Mouse (Mus musculus) right cerebral cortex, postnatal 14 days (tissue): ENCODE data around the gene Fxyd4.

Source experiments
- DNase-seq: peaks from one replicate; pipeline ENCODE4 v3.0.0; 2022

Gene Fxyd4

GRCm38 (mm10) chr6:117916737-117917426, 20.6 kb downstream of the Fxyd4 start:
- peak; percentile 42 for DNase-seq

GRCm38 (mm10) chr6:117916205-117916736, 21.2 kb downstream of the Fxyd4 start:
- DNase-seq: no peak

- DNase-seq: no peak
Observed at GRCm38 (mm10) chr6:117914541-117914940, 23.0 kb downstream of the Fxyd4 start.

GRCm38 (mm10) chr6:117910120-117910661, 27.3 kb downstream of the Fxyd4 start:
- no peak for DNase-seq

GRCm38 (mm10) chr6:117908424-117908900, 29.0 kb downstream of the Fxyd4 start:
- DNase-seq: no peak

DNA sequence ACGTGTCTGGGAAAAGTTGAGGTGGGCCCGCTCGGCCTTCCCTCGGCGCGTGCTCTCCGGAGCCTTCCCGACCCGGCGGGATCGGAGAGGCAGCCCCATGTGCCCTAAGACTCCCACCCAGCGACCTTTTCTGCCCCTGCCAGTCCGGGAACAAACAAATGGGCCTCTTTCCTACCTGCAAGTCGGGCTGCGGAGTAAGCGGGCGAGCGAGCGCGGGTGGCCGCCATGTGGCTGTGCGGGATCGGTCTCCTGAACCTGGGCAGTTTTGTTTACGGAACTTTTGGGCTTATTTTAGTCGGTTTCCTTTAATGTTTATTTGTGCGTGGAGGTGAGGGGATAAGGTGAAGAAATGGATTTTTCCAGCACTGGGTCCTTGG, 29.5 kb downstream of the Fxyd4 start:
- peak; percentile 19 for DNase-seq

DNA sequence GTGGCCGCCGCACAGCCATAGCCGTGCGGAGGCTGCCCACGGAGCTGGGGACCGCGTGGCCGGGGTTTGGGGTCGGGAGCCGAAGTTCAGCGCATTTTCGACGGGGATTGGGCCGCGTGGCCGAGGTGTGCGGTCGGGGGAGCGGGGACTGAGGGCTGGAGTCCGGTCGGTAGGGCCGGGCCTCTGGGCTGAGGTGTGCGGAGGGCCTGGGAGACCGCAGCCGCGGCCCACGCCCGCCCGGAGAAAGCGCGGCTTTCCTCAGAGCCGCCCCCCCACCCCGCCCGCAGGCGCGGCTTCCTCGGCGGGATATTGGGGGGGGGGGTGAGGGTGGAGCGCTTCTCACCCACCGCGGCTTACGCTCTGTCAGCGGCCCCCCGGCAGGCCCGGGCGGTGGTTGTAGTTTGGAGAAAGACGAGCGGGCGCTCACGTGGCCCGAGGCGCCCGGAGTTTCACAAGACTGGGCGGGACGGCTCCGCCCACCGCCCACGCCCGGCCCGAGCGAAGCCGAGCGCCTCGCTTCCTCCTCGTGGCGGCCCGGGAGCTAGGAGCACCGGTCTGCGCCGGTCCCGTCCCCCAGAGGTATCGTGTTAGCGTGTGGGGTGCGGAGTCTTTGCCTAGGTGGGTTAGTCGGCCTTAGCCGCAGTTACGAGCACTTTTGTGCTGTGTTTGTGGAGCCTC, 30.1 kb downstream of the Fxyd4 start:
- peak; percentile 74 for DNase-seq

- DNase-seq: peak; percentile 97
Observed at GRCm38 (mm10) chr6:117906590-117907271, 30.8 kb downstream of the Fxyd4 start.

DNA sequence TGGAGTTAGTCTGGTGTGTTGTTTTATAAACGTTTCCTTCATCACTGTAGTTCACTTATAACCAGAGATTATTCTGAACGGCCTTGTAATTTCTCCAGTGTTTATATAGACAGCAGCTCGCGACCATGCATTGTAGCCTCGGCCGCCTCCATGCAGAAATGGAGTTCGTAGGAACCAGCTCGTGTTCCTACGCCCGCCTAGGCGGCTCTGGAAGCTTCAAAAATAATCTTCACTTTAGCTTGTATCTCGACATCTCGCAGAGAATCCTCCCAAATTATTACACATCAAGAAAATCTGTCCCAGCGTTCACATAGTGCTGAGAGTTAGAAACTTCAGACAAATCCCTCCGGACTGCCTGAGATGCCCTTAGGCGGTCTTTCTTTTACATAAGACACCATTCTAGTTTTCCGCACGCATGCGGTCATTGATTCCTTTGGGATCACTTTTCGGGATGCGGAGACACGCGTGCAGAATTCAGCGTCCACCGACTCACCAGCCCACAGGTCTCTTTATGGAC, 31.4 kb downstream of the Fxyd4 start:
- DNase-seq: peak; percentile 25

DNA sequence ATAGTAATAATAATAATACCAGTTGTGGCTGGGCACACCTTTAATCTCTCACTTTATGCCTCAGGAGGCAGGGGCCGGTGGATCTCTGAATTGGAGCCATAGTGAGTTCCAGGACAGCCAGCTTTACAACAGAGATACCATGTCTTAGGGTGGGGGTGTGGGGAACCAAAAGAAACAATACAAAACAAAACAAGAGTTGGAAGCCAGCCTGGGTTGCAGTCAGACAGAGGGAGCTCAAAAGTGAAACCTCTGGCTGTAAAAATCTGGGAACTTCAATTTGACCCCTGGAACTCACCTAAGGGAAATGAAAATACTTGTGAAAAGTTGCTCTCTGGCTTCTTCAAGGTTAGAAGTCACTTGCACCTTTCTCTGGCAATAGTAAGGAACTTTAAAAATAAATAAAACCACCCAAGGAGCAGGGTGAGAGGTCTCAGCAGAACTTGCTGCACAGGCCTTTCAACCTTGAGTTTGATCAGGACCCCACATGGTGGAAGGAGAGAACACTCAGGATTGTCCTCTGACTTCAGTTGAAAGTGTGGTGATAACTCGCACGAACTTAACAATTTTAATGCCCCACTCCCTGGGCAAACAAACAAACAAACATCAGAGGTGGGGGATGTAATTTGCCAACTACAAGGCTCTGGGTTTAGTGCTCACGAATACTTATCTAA, 32.1 kb downstream of the Fxyd4 start:
- no peak for DNase-seq

- DNase-seq: no peak
Observed at GRCm38 (mm10) chr6:117903836-117904235, 33.7 kb downstream of the Fxyd4 start.

GRCm38 (mm10) chr6:117902556-117902955, 34.9 kb downstream of the Fxyd4 start:
- DNase-seq: no peak

- DNase-seq: no peak
Observed at GRCm38 (mm10) chr6:117901510-117902402, 35.7 kb downstream of the Fxyd4 start.

DNA sequence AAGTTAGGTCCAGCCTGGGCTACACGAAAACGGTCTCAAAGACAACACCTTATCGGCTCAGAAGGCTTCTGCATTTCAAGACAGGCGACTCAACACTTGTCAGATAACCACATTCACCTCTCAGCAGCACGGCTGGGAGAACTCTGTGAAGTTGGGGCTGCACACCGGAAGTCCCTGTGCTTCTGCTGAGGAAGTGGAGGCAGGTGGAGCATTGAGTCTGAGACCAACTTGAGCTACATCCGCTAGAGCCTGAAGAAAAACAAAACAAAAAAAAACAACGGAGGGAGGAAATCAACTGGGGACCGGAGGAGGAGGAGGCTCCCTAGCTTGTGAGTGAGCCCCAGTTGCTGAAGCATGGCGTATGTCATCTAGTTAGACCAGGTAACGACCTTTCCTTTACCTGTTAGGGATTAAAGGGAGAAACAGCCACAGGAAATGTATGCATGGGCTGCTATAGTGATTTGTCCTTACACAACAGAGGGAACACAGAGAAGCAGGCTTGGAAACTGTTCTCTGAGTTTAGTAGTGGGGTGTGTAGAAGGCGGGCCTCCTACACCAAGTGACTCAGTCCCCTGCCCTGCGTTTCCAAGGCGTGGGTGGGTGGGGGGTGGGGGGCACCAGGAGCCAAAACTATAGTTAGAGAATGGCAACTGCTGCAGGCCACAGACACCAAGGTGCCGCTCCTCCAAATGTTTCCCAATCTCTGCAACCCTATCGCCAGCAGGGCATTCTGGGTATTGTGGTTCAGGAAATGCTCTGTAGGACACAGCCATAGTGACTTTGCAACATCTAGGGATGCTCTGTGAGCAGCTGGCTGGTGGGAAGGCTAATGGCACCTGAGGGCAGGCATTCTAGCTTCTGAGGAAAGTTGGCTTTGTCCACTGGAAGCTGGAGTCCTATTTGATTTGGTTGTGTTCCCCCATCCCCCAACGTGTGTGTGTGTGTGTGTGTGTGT, 37.1 kb downstream of the Fxyd4 start, which contains the start of gene Hnrnpf:
Gene Hnrnpf, plus strand, starts transcription at position 199 of the 955 bp plus-strand sequence.
- no peak for DNase-seq

GRCm38 (mm10) chr6:117897800-117898199, 39.7 kb downstream of the Fxyd4 start:
- DNase-seq: no peak

DNA sequence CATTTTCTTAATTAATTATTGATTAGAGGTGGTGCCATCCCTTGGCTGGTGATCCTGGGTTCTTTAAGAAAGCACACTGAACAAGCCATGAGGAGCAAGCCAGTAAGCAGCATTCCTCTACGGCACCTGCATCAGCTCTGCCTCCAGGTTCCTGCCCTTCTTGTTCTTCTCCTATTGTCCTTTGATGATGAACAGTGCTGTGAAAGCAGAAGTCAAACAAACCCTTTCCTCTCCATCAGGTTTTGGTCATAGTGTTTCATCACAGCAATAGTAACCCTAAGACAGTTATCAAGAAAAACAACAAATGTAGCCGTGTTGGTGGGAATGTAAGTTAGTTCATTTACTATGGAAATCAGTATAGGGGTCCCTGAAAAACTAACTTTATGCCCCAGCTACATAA, 44.1 kb downstream of the Fxyd4 start:
- DNase-seq: no peak

DNA sequence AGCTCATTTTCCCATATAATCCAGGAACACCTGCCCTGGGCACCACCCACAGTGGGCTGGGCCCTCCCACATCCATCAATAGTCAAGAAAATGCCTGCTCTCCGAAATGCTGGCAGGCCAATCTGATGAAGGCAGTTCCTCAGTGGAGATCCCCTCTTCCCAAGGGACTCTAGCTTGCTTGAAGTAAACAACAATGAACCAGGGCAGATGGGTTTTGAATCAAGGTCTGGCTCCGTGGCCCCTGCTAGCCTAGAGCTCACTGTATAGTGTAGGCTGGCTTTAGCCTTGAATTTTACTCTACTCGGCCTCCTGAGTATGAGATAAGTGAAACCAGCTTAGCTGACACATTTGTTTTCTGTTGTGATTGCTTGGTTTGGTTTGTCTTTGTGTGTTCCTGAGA, 45.1 kb downstream of the Fxyd4 start:
- DNase-seq: no peak

- no peak for DNase-seq
Observed at GRCm38 (mm10) chr6:117891369-117892160, 45.9 kb downstream of the Fxyd4 start.

- no peak for DNase-seq
Observed at GRCm38 (mm10) chr6:117890257-117890656, 47.2 kb downstream of the Fxyd4 start.
